Mouse (Mus musculus) hematopoietic multipotent progenitor cell, adult 10-12 weeks (in vitro differentiated cells): ENCODE measurements around the gene Fbxo3. TPM values are rescaled to one million over a fixed set of nuclear protein-coding genes. Genes with fewer than 3 reads are reported as not detected.

Experiments used
- polyA plus RNA-seq: library from polyadenylated mRNA; stranded (reverse); fragments of >175 nt; gene quantifications from 2 replicates; pipeline ENCODE4 v1.2.3, GENCODE M21; 2012; ENCODE audit warnings: low replicate concordance

Gene Fbxo3
- 3.5 and 6.0 TPM in 2 replicates for polyA plus RNA-seq

GRCm38 (mm10) chr2:104027458-104028138, at the start of gene Fbxo3:
TSS of gene Fbxo3 (plus strand) at chr2:104027721.

GRCm38 (mm10) chr2:104028139-104028723, 710 bp downstream of the Fbxo3 start, which contains the start of gene 4931422A03Rik:
TSS of gene 4931422A03Rik (minus strand) at chr2:104028361.

GRCm38 (mm10) chr2:104065526-104065925, 38.0 kb downstream of the Fbxo3 start, which contains the start of gene Gm10912:
TSS of gene Gm10912 (plus strand) at chr2:104065826.

DNA sequence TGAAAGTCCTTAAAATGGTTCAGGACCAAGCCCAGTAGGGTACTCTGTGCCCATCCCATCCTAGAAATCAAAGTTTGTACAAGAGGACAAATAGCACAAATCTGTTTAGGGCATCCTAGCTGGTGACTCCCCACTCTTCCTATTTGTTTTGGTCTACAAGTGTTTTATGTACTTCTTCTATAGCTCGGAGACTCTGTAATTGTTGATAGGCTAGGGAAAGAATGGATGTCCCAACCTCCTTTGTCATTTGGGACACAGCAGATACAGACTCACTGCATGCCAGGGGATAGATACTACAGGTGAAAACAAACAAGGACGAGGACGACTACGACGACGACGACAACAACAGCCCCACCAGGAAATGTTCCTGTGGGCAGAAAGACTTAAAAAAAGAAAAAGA, 40.9 kb downstream of the Fbxo3 start, which contains the start of gene Gm10799:
Gene Gm10799 (minus strand): TSS at position 101 of the 400 bp plus-strand sequence.

DNA sequence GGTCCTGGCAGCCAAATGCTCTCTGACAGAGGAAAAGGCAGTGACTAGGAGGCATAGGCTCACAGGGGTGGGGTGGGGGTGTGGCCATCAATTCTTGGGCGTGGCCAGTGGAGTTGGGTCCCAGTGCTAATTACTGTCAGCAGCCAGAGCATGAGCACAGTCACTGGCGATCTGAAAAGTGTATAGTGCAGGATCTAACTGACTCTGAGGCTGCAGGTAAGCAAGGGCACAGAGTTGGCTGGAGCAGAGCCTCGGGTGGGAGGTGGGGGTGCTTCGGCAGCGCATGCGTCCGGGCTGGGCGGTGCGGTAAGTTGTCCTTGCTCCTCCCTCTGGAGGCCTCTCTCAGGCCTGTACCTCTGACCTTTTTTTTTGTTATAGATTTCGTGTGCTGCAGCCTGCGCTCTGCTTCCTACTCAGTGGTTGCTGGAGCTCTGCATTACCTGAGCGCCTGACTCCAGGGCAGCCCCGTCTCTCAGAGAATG, 42.2 kb downstream of the Fbxo3 start, which contains the start of gene Cd59b:
Gene Cd59b (plus strand): TSS at position 146 of the 482 bp plus-strand sequence.

DNA sequence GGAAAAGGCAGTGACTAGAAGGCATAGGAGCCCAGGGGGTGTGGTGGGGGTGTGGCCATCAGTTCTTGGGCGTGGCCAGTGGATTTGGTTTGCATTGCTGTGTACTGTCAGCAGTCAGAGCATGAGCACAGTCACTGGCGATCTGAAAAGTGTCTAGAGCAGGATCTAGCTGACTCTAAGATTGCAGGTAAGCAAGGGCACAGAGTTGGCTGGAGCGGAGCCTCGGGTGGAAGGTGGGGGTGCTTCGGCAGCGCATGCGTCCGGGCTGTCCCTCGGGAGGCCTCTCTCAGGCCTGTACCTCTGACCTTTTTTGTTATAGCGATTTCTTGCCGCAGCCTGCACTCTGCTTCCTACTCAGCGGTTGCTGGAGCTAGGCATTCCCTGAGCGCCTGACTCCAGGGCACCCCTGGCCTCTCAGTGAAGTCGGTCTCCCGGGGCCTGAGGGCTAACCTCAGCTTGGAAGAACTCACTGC, 68.3 kb downstream of the Fbxo3 start, which contains the start of gene Cd59a:
Gene Cd59a (plus strand): TSS at position 61 of the 473 bp plus-strand sequence.

Other genes starting within 250 kb of the Fbxo3 start
- 86.7 and 153 TPM in 2 replicates for gene Caprin1, start 230.1 kb upstream of the Fbxo3 start, polyA plus RNA-seq
- 205 and 416 TPM in 2 replicates for gene Lmo2, start 69.7 kb upstream of the Fbxo3 start, polyA plus RNA-seq
- not detected in 2 replicates for gene 4931422A03Rik, start 640 bp downstream of the Fbxo3 start, polyA plus RNA-seq
- gene Gm10912, start 38.1 kb downstream of the Fbxo3 start, polyA plus RNA-seq: not detected in 2 replicates
- gene Gm10799, start 40.8 kb downstream of the Fbxo3 start, polyA plus RNA-seq: not detected in 2 replicates
- 0.35 and 0.53 TPM in 2 replicates for gene Cd59b, start 42.1 kb downstream of the Fbxo3 start, polyA plus RNA-seq
- 0.26 and 1.2 TPM in 2 replicates for gene Cd59a, start 68.1 kb downstream of the Fbxo3 start, polyA plus RNA-seq
- gene A930018P22Rik, start 95.0 kb downstream of the Fbxo3 start, polyA plus RNA-seq: 0.15 TPM in 1 of 2 replicates, not detected in the other